Mouse (Mus musculus) heart, embryonic 11.5 days (tissue): ENCODE data around the gene Clca2. TPM values are rescaled to one million over a fixed set of nuclear protein-coding genes. Genes with fewer than 3 reads are reported as not detected.

Source experiments
- ATAC-seq: fragments of 200-750 bp; cut with Nextera tagmentation; replicated peaks from 2 replicates; pipeline ENCODE4 v1.8.0; 2017; ENCODE audit warnings: moderate library complexity; ENCODE audit not compliant: insufficient number of reproducible peaks, low FRiP score, low TSS enrichment
- H3K27ac ChIP-seq: fragments of 300-500 bp; sonication (generic); 2 replicates; pipeline ENCODE4 v1.5.1; 2014; ENCODE audit warnings: mild to moderate bottlenecking, low read depth, low read length
- H3K27me3 ChIP-seq: fragments of 300-500 bp; sonication (generic); 2 replicates; pipeline ENCODE4 v1.6.1; 2014; ENCODE audit warnings: mild to moderate bottlenecking, low read length, mixed read lengths; ENCODE audit not compliant: control insufficient read depth, insufficient read depth
- H3K36me3 ChIP-seq: fragments of 300-500 bp; sonication (generic); 2 replicates; pipeline ENCODE4 v1.6.1; 2014; ENCODE audit warnings: mild to moderate bottlenecking, low read length, moderate library complexity, mixed read lengths; ENCODE audit not compliant: control insufficient read depth, insufficient read depth
- H3K4me1 ChIP-seq: fragments of 300-500 bp; sonication (generic); 2 replicates; pipeline ENCODE4 v1.6.1; 2014; ENCODE audit warnings: low read length; ENCODE audit not compliant: control insufficient read depth, insufficient read depth
- H3K4me2 ChIP-seq: fragments of 300-500 bp; sonication (generic); 2 replicates; pipeline ENCODE4 v1.6.1; 2014; ENCODE audit warnings: mild to moderate bottlenecking, moderate library complexity
- H3K4me3 ChIP-seq: fragments of 300-500 bp; sonication (generic); 2 replicates; pipeline ENCODE4 v1.5.1; 2014; ENCODE audit warnings: low read depth, low read length
- H3K9ac ChIP-seq: fragments of 300-500 bp; sonication (generic); 2 replicates; pipeline ENCODE4 v1.6.1; 2014; ENCODE audit warnings: mild to moderate bottlenecking, low read depth, low read length, moderate library complexity
- H3K9me3 ChIP-seq: fragments of 300-500 bp; sonication (generic); replicated peaks from 2 replicates; pipeline ENCODE4 v1.6.1; 2016; ENCODE audit warnings: low read length; ENCODE audit not compliant: control insufficient read depth
- WGBS: fragments of 180-500 bp; shearing (Covaris S2); extraction: QIAGEN DNeasy Blood & Tissue Kit; methylation state at CpG from one replicate; pipeline ENCODE4 v1.1.7; 2014; ENCODE audit not compliant: insufficient replicate concordance; 5-methylcytosine and 5-hydroxymethylcytosine counted together
- polyA plus RNA-seq: library from polyadenylated mRNA; unstranded; fragments of >200 nt; fragmentation: Nextera tagmentation; extraction: Ambion mirVana; gene quantifications from 2 replicates; pipeline ENCODE4 v1.2.1, GENCODE M21; 2014

Gene Clca2
- polyA plus RNA-seq, 1 experiment from 2014 or later, result 0.23 TPM

DNA sequence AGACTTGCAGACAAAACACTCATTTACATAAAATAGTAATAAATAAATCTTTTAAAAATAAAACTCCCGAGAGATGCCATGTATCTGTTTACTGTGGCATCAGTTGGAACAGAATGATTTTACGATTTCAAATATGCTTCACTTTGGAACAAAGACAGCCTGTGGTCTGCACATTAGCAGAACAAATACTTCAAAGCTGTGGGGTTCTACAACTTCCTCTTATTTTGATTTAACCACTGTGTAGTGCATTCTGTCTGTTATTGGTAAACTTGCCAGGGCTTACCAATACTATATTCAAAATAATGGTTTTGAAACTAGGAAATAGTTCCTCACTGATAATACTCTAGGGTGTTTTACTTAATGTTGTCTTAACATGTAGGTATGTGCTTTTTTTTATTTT lies 27.4 kb upstream of the Clca2 start:
- Histone ChIP-seq H3K4me2 (no peak overlapping the region), H3K27ac (no peak overlapping the region), H3K9ac (no peak overlapping the region), H3K27me3 (no peaks in the 10 kb centered on the region), H3K36me3 (no peaks in the 10 kb centered on the region), H3K4me3 (no peak overlapping the region), H3K4me1 (no peaks in the 10 kb centered on the region), H3K9me3 (no peaks in the 10 kb centered on the region)
- no peak for ATAC-seq
- WGBS, result 88% methylated on average over 2 of the region's 2 CpGs

- H3K36me3 ChIP-seq, result no peaks in the 10 kb centered on the region
- no peaks in the 10 kb centered on the region for H3K27me3 ChIP-seq
- H3K4me2 ChIP-seq, result peak overlapping the region; percentile 65
- H3K9ac ChIP-seq, result peak overlapping the region; percentile 90
- ATAC-seq, result no peak
- 0 out of 2 replicates have a peak, but pooled peaks cover 4% of the 10 kb centered on the region for H3K4me1 ChIP-seq
- no peaks in the 10 kb centered on the region for H3K9me3 ChIP-seq
- 80% methylated on average over 7 of the region's 7 CpGs for WGBS
- H3K27ac ChIP-seq, result no peak overlapping the region
- peak overlapping the region; percentile 73 for H3K4me3 ChIP-seq
Measured at GRCm38 (mm10) chr3:145119425-145119824, 20.2 kb upstream of the Clca2 start.

DNA sequence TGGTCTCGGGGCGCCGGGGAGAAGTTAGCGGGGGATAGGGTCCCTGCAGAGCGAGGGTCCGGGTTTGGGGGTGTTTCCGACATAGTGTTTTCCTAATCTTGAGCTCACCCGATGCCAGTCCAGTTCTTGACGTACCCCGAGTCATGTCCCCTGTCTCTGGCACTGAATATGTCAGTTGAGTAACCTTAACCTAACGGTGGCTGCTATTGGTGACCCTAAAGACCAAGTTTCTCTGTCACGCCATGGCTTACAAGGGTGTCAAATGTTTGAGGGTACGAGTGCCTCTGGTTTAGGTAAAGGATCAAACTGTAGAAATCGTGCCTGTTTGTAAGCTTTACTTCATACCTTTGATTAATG lies 19.7 kb upstream of the Clca2 start:
- Histone ChIP-seq H3K27ac (peak overlapping the region; percentile 98), H3K36me3 (no peaks in the 10 kb centered on the region), H3K4me1 (0 out of 2 replicates have a peak, but pooled peaks cover 4% of the 10 kb centered on the region), H3K4me3 (peak overlapping the region; percentile 73), H3K9me3 (no peaks in the 10 kb centered on the region), H3K27me3 (no peaks in the 10 kb centered on the region), H3K4me2 (peak overlapping the region; percentile 65), H3K9ac (peak overlapping the region; percentile 90)
- 6% methylated on average over 14 of the region's 14 CpGs for WGBS
- peak; percentile 19; the same call in 1 of the 2 replicates for ATAC-seq

- Histone ChIP-seq H3K27ac (peak within 1 kb of the TSS; percentile 98), H3K4me2 (peak within 1 kb of the TSS; percentile 67), H3K36me3 (no peaks in the 10 kb centered on the region), H3K9ac (peak within 1 kb of the TSS; percentile 90), H3K27me3 (no peaks in the 10 kb centered on the region), H3K9me3 (no peaks in the 10 kb centered on the region), H3K4me3 (peak within 1 kb of the TSS; percentile 73), H3K4me1 (0 out of 2 replicates have a peak, but pooled peaks cover 4% of the 10 kb centered on the region)
- peak; percentile 99 for ATAC-seq
- under 1% methylated on average over 50 of the region's 57 CpGs for WGBS
Measured at GRCm38 (mm10) chr3:145118254-145119001, 19.2 kb upstream of the Clca2 start, which contains the start of gene Odf2l. Gene Odf2l (plus strand): TSS chr3:145118588.

DNA sequence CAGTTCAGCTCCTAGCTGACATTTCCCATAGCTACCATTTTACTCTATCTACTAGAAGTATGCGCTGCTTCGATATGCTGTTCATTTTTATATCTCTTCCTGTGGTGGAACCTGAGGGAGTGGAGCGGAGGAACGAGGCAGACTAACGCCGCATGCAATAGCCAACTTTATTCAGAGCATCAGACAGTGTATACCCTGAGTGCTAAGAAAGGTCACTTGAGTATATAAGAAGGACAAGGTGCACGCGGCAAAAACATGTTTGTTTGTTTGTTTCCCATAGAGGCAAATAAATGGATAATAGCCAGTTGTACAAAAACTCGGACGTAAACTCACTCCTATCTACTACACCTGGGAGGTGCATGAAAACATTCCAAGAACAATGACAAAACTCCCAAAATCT lies 18.4 kb upstream of the Clca2 start:
- H3K27ac ChIP-seq, result no peak overlapping the region; the same call in 1 of the 2 replicates
- peak overlapping the region; percentile 90 for H3K9ac ChIP-seq
- no peak for ATAC-seq
- WGBS, result 79% methylated on average over 10 of the region's 10 CpGs
- 0 out of 2 replicates have a peak, but pooled peaks cover 4% of the 10 kb centered on the region for H3K4me1 ChIP-seq
- H3K36me3 ChIP-seq, result no peaks in the 10 kb centered on the region
- no peaks in the 10 kb centered on the region for H3K27me3 ChIP-seq
- peak overlapping the region; percentile 67 for H3K4me2 ChIP-seq
- peak overlapping the region; percentile 73 for H3K4me3 ChIP-seq
- no peaks in the 10 kb centered on the region for H3K9me3 ChIP-seq

DNA sequence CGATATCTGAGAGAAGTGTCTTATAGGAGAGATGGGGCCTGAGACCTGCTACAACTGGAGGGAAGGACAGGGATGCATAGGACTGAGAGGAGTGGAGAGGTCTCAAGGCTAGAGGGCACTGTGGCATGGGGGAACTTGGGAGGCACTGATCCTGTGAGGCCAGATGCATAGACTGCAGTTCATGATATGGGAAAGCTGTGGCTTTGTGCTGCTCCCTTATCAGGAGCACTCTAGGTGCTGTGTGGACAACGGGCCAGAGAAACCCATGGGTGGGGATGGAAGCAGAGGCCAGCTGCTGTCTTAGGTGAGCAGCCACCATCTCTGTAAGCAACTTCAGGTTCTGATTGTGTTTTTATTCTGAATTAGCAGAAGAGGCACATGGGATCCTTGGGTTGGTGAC lies 15.9 kb upstream of the Clca2 start:
- Histone ChIP-seq H3K9ac (no peak overlapping the region), H3K27ac (no peak overlapping the region), H3K4me2 (no peak overlapping the region), H3K4me1 (0 out of 2 replicates have a peak, but pooled peaks cover 4% of the 10 kb centered on the region), H3K9me3 (no peaks in the 10 kb centered on the region), H3K36me3 (no peaks in the 10 kb centered on the region), H3K27me3 (no peaks in the 10 kb centered on the region), H3K4me3 (no peak overlapping the region)
- no peak for ATAC-seq
- 75% methylated on average over 2 of the region's 2 CpGs for WGBS

- H3K9me3 ChIP-seq, result peaks cover 3% of the 10 kb centered on the region; the same call in 1 of the 2 replicates
- H3K4me2 ChIP-seq, result no peak overlapping the region
- 79% methylated on average over 5 of the region's 5 CpGs for WGBS
Measured at GRCm38 (mm10) chr3:145105773-145106504, 6.7 kb upstream of the Clca2 start.

DNA sequence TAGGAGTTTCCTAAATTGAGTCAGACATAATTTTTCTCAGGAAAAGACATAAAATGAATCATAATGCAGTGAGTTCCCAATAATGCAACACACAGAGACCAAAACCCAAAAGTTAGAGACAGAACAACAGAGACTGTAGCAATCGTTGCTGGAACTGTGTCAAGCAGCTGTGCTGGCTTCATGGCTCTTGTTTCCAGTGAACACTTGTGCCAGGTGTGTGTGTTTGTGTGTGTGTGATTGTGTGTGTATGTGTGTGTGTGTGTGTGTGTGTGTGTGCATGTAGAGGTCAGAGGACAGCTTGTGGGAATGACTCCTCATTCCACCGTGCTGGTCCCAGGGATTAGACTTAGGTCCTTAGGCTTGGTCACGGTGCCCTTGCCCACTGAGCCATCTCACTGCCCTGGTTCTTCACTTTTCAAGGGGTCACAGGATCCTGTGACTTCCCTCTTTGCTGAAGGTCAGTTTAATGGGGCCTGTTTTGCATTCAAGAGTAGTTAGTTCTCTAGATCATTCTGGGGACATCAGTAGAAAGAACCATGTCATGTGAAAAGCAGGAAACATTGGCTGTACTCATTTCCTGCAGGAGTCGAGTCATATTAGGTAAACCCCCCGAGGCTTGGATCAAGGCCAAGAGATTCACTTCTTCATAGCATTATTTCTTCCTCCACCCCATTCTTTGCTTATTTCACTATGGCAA lies 6.0 kb upstream of the Clca2 start:
- H3K27me3 ChIP-seq, result no peaks in the 10 kb centered on the region
- H3K36me3 ChIP-seq, result no peaks in the 10 kb centered on the region
- H3K4me1 ChIP-seq, result peaks cover 7% of the 10 kb centered on the region; the same call in 1 of the 2 replicates
- no peak overlapping the region for H3K27ac ChIP-seq
- 68% methylated on average over 5 of the region's 5 CpGs for WGBS
- H3K9ac ChIP-seq, result no peak overlapping the region
- no peak overlapping the region for H3K4me2 ChIP-seq
- H3K4me3 ChIP-seq, result no peak overlapping the region
- peaks cover 3% of the 10 kb centered on the region; the same call in 1 of the 2 replicates for H3K9me3 ChIP-seq
- no peak for ATAC-seq

More at GRCm38 (mm10) chr3:145105773-145106504, 6.7 kb upstream of the Clca2 start:
- no peak overlapping the region for H3K27ac ChIP-seq
- no peak for ATAC-seq
- H3K4me1 ChIP-seq, result peaks cover 7% of the 10 kb centered on the region; the same call in 1 of the 2 replicates
- no peak overlapping the region for H3K4me3 ChIP-seq
- no peaks in the 10 kb centered on the region for H3K27me3 ChIP-seq
- H3K9ac ChIP-seq, result no peak overlapping the region
- H3K36me3 ChIP-seq, result no peaks in the 10 kb centered on the region
